Mouse (Mus musculus) lung, postnatal 0 days (tissue): ENCODE data around the gene Tbc1d30.

Experiments
- CTCF ChIP-seq: IDR thresholded peaks from 2 replicates; pipeline ENCODE4 v1.5.1; 2016; ENCODE audit warnings: antibody characterized with exemption, mild to moderate bottlenecking
- EP300 ChIP-seq: IDR thresholded peaks from 2 replicates; pipeline ENCODE4 v1.6.1; 2016; ENCODE audit warnings: antibody characterized with exemption, mild to moderate bottlenecking, control low read depth

GRCm38 (mm10) chr10:121386347-121386746 lies 35.3 kb upstream of the Tbc1d30 start:
- no peak for TF ChIP-seq CTCF
- no peak for TF ChIP-seq EP300
